In genomic region chr14:17894791-17895190, GRCm38 (mm10) we compare ENCODE assay signal across 18 mouse cellular contexts.
"Had no signal": no experiment of that assay in that cellular context is flagged by ENCODE, and none has a peak within 500 bp of the region (broad histone marks: within the 10 kb centered on the region; RNA-seq: fewer than 3 reads in every experiment).

No protein-coding gene starts in this region.

- H3K4me1 ChIP-seq: liver, embryonic 12.5 days; liver, embryonic 15.5 days; lung, embryonic 15.5 days; megakaryocyte, embryonic 14.5 days; midbrain, embryonic 13.5 days; neural tube, embryonic 13.5 days; stomach, embryonic 15.5 days had no signal

- DNase-seq: layer of hippocampus, postnatal 36 days; lung, adult 18-20 months; lung, postnatal 10 days; lung, postnatal 36 days; retina, postnatal 1 day; right cerebral cortex, postnatal 25 days; spleen, adult 18-20 months; thymus, postnatal 36 days had no signal

- H3K4me3 ChIP-seq: left cerebral cortex, adult 2 months; liver, embryonic 12.5 days; liver, embryonic 15.5 days; lung, embryonic 15.5 days; megakaryocyte, embryonic 14.5 days; midbrain, embryonic 10.5 days; midbrain, embryonic 13.5 days; myocyte; neural tube, embryonic 13.5 days; stomach, embryonic 15.5 days had no signal

- H3K27me3 ChIP-seq: liver, embryonic 12.5 days; liver, embryonic 15.5 days; lung, embryonic 15.5 days; megakaryocyte, embryonic 14.5 days; midbrain, embryonic 13.5 days; neural tube, embryonic 13.5 days; stomach, embryonic 15.5 days had no signal

- H3K36me3 ChIP-seq: liver, embryonic 12.5 days; liver, embryonic 15.5 days; lung, embryonic 15.5 days; midbrain, embryonic 10.5 days; midbrain, embryonic 13.5 days; neural tube, embryonic 13.5 days; stomach, embryonic 15.5 days had no signal

- H3K27ac ChIP-seq: left cerebral cortex, adult 2 months; liver, embryonic 12.5 days; liver, embryonic 15.5 days; lung, embryonic 15.5 days; midbrain, embryonic 10.5 days; midbrain, embryonic 13.5 days; neural tube, embryonic 13.5 days; stomach, embryonic 15.5 days had no signal
